Mouse (Mus musculus) liver, embryonic 16.5 days (tissue): ENCODE measurements around the gene Mmp17. TPM values are rescaled to one million over a fixed set of nuclear protein-coding genes. Genes with fewer than 3 reads are reported as not detected.
"Not testable (repeated sequence)": the region's sequence is repeated elsewhere in the genome, so short reads cannot be mapped to it uniquely, and the experiment has no call there.

Experiments
- ATAC-seq: fragments of 200-750 bp; cut with Nextera tagmentation; 2 replicates; pipeline ENCODE4 v1.8.0; 2017; ENCODE audit warnings: low read depth, mild to moderate bottlenecking, moderate number of reproducible peaks, moderate library complexity
- H3K27ac ChIP-seq: fragments of 300-500 bp; sonication (generic); 2 replicates; pipeline ENCODE4 v1.5.1; 2014; ENCODE audit warnings: mild to moderate bottlenecking, low read length
- H3K27me3 ChIP-seq: fragments of 300-500 bp; sonication (generic); 2 replicates; pipeline ENCODE4 v1.6.1; 2014; ENCODE audit warnings: low read depth, low read length, mixed read lengths; ENCODE audit not compliant: control insufficient read depth, insufficient read depth
- H3K36me3 ChIP-seq: fragments of 300-500 bp; sonication (generic); 2 replicates; pipeline ENCODE4 v1.6.1; 2014; ENCODE audit warnings: mild to moderate bottlenecking; ENCODE audit not compliant: control insufficient read depth, insufficient read depth
- H3K4me1 ChIP-seq: fragments of 300-500 bp; sonication (generic); 2 replicates; pipeline ENCODE4 v1.6.1; 2014; ENCODE audit warnings: low read depth, low read length, mixed read lengths; ENCODE audit not compliant: control insufficient read depth
- H3K4me2 ChIP-seq: fragments of 300-500 bp; sonication (generic); 2 replicates; pipeline ENCODE4 v1.6.1; 2014; ENCODE audit warnings: low read depth, low read length, mixed read lengths
- H3K4me3 ChIP-seq: fragments of 300-500 bp; sonication (generic); 2 replicates; pipeline ENCODE4 v1.5.1; 2014; ENCODE audit warnings: low read depth, mild to moderate bottlenecking, low read length
- H3K9ac ChIP-seq: fragments of 300-500 bp; sonication (generic); 2 replicates; pipeline ENCODE4 v1.6.1; 2014; ENCODE audit warnings: low read depth, low read length
- H3K9me3 ChIP-seq: fragments of 300-500 bp; sonication (generic); replicated peaks from 2 replicates; pipeline ENCODE4 v1.6.1; 2016; ENCODE audit warnings: low read length; ENCODE audit not compliant: control insufficient read depth
- WGBS: fragments of 180-500 bp; shearing (Covaris S2); extraction: QIAGEN DNeasy Blood & Tissue Kit; methylation state at CpG from one replicate; pipeline ENCODE4 v1.1.7; 2014; ENCODE audit not compliant: insufficient replicate concordance; 5-methylcytosine and 5-hydroxymethylcytosine counted together
- polyA plus RNA-seq: library from polyadenylated mRNA; unstranded; fragments of >200 nt; fragmentation: Nextera tagmentation; extraction: Ambion mirVana; gene quantifications from 2 replicates; pipeline ENCODE4 v1.2.1, GENCODE M21; 2015

The Mmp17 gene
- polyA plus RNA-seq, 1 experiment from 2014 or later, result 0.24 TPM

DNA sequence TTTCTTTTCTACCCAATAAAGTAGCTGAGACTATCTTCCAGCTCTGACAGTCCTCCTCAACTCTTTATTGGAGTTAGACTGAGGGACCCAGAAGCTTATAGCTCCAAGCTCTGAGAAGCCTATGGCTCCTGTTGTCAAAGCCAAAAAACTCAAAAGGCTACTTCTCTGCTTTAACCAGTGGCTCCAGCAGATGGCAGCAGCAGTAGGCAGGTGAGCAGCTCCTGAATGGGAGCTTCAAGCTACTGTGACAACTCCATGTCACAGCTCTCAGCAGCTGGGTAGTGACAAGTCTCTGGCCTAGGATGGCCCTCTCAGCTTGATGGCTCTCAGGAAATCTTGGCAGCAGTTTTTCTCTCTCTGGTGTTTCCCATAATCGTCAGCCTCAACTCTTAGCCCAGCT lies 27.1 kb downstream of the Mmp17 start:
- no peak overlapping the region for H3K4me2 ChIP-seq
- H3K9me3 ChIP-seq, result no peaks in the 10 kb centered on the region
- H3K4me3 ChIP-seq, result no peak overlapping the region
- H3K9ac ChIP-seq, result no peak overlapping the region
- H3K27ac ChIP-seq, result no peak overlapping the region
- H3K4me1 ChIP-seq, result no peaks in the 10 kb centered on the region
- no peak; the same call in 1 of the 2 replicates for ATAC-seq
- WGBS, result 5% methylated on average over 1 of the region's 1 CpGs
- H3K36me3 ChIP-seq, result no peaks in the 10 kb centered on the region
- no peaks in the 10 kb centered on the region for H3K27me3 ChIP-seq

DNA sequence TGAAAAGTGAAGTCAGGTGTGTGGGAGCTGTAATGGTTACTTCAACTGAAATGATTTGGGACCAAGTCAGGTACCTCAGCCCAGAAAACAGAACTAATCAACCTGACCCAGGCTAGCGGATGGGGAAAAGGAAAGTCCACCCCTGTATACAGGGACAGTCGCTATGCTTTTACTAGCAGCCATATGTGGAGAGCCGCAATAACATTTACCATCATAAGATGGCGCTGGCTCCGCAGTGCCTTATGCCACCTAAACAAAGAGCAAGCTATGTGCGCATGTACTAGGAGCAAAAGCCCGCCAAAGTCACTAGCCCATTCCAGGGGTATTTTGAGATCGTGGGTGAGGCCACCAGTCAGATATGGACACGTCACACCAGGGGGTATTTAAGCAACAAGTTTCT lies 36.6 kb downstream of the Mmp17 start:
- H3K9ac ChIP-seq, H3K27ac ChIP-seq, H3K27me3 ChIP-seq, ATAC-seq, H3K4me3 ChIP-seq, H3K9me3 ChIP-seq, H3K4me1 ChIP-seq, H3K36me3 ChIP-seq: not testable (repeated sequence)
- 42% methylated on average over 9 of the region's 9 CpGs for WGBS
- H3K4me2 ChIP-seq, result 0 out of 2 replicates have a peak overlapping the region, but pooled peaks have one; percentile 17

DNA sequence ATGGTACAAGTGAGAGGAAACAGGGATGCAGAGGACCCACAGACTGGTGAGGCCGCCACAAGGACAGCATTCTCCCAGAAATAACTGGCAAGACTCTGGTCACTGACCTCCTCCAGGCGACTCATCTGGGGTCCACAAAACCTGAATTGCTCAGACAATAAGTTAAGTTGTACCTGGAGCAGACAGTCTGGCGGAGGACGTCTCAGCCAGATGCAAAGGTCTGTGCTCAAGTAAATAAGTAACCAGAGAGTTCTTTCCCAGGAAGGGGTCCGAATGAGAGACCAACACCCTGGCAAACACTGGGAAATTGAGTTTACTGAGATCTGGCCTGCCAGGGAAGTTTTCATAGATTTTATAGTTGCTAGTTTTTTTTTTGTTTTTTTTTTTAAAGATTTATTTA lies 37.4 kb downstream of the Mmp17 start:
- H3K4me1 ChIP-seq, result no peaks in the 10 kb centered on the region; the same call in 1 of the 2 replicates
- ATAC-seq, result no peak
- 51% methylated on average over 5 of the region's 5 CpGs for WGBS
- H3K27ac ChIP-seq, result no peak overlapping the region
- H3K4me3 ChIP-seq, result no peak overlapping the region
- no peaks in the 10 kb centered on the region for H3K27me3 ChIP-seq
- no peak overlapping the region; the same call in 1 of the 2 replicates for H3K9ac ChIP-seq
- H3K4me2 ChIP-seq, result peak overlapping the region; percentile 17; the same call in 1 of the 2 replicates
- no peaks in the 10 kb centered on the region for H3K9me3 ChIP-seq
- H3K36me3 ChIP-seq, result no peaks in the 10 kb centered on the region

DNA sequence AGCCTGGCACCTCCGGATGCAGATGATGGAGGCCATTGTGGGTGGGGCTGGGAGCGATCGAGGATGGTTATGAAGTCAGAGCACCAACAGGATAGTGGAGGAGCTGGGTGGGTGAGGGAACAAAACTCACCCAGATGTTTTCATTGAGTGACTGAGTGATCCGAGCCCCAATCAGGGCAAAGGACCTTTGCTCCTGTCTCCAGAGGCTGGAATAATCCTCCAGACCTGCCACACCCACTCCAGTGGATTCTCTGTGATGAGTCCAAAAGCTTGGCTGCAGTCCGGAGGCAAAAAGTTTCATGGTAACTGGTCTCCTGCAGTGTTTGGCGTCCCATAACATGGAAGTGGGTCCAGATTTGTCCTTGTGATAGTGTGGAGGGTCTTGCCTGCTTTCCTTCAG lies 42.1 kb downstream of the Mmp17 start:
- Histone ChIP-seq H3K4me1 (no peaks in the 10 kb centered on the region), H3K36me3 (no peaks in the 10 kb centered on the region), H3K9ac (no peak overlapping the region), H3K9me3 (no peaks in the 10 kb centered on the region), H3K27ac (no peak overlapping the region), H3K4me3 (no peak overlapping the region), H3K27me3 (no peaks in the 10 kb centered on the region), H3K4me2 (no peak overlapping the region)
- 62% methylated on average over 6 of the region's 6 CpGs for WGBS
- no peak for ATAC-seq

DNA sequence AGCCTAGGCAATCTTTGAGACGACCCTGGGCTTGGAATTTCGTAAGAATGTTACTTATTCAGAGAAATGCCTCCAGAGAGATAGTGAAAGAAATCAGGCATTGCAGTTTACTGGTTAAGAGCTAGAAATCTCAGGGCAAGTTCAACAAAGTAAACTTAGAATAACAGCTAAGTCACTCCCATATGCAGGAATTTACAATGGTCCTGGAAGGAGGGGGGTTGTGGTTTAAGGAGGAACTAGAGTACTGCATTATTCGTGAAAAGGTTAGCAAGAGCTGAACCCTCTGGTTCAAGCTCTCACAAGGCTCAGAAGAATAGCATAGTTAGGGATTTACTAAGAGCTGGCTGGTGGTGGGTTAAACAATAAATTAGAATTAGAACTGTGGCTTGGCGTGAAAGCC lies 42.6 kb downstream of the Mmp17 start:
- H3K27me3 ChIP-seq, H3K4me3 ChIP-seq, H3K4me1 ChIP-seq, H3K27ac ChIP-seq, H3K9me3 ChIP-seq, ATAC-seq, H3K36me3 ChIP-seq, H3K9ac ChIP-seq, H3K4me2 ChIP-seq: not testable (repeated sequence)
- WGBS, result 57% methylated on average over 4 of the region's 4 CpGs

DNA sequence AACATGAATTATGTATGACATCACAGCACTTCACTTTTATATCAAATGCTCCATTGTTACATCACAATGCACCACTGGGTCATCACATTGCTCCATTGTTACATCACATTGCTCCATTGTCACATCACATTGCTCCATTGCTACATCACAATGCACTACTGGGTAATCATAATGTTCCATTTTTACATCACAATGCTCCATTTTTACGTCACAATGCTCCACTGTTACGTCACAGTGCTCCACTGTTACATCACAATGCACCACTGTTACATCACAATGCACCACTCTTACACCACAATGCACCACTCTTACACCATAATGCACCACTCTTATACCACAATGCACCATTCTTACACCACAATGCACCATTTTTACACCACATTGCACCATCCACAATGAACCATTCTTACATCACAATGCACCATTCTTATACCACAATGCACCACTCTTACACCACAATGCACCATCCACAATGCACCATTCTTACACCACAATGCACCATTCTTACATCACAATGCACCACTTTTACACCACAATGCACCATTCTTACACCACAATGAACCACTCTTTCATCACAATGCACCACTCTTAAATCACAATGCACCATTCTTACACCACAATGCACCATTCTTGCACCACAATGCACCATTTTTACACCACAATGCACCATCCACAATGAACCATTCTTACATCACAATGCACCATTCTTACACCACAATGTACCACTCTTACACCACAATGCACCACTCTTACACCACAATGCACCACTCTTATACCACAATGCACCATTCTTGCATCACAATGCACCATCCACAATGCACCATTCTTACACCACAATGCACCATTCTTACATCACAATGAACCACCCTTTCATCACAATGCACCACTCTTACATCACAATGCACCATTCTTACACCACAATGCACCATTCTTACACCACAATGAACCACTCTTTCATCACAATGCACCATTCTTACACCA lies 48.6 kb downstream of the Mmp17 start:
- not testable (repeated sequence) for H3K9ac ChIP-seq, ATAC-seq, H3K9me3 ChIP-seq, H3K27me3 ChIP-seq, H3K27ac ChIP-seq, H3K4me2 ChIP-seq, H3K36me3 ChIP-seq, H3K4me1 ChIP-seq, H3K4me3 ChIP-seq
- 51% methylated on average over 2 of the region's 2 CpGs for WGBS

DNA sequence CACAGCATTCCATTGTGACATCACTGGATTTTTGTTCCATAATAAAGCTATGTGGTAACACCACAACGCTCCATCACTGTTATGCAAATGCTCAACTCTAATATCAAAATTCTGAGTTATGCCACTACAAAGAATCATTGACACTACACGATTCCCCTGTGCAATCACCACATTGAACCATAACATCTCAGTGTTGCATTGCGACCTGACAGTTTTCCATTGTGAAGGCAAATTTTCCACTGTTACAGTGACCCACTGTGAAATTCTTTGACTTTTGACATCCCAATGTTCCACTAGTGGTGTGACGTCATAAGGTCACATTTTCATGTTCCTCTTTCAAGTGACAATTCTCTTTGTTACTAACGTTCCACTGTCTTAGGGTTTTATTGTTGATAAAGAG lies 66.9 kb downstream of the Mmp17 start:
- Histone ChIP-seq H3K9ac (no peak overlapping the region), H3K4me1 (no peaks in the 10 kb centered on the region), H3K9me3 (no peaks in the 10 kb centered on the region), H3K27ac (no peak overlapping the region), H3K36me3 (no peaks in the 10 kb centered on the region), H3K27me3 (no peaks in the 10 kb centered on the region), H3K4me2 (no peak overlapping the region), H3K4me3 (no peak overlapping the region)
- no peak for ATAC-seq
- WGBS, result 68% methylated on average over 5 of the region's 5 CpGs

DNA sequence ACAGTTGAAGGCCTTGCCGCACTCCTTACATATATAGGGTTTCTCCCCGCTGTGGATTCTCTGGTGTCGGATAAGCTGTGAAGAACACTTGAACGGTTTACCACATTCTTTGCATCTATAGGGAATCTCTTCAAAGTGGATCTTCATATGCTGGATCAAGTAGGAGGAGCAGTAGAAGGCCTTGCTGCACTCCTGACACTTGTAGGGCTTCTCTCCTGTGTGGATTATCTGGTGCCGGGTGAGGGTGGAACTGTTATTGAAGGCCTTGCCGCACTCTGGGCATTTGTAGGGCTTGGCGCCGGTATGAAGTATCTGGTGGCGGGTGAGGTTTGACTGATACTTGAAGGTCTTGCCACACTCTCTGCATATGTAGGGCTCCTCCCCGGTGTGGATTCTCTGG lies 73.0 kb downstream of the Mmp17 start:
- 87% methylated on average over 10 of the region's 10 CpGs for WGBS

DNA sequence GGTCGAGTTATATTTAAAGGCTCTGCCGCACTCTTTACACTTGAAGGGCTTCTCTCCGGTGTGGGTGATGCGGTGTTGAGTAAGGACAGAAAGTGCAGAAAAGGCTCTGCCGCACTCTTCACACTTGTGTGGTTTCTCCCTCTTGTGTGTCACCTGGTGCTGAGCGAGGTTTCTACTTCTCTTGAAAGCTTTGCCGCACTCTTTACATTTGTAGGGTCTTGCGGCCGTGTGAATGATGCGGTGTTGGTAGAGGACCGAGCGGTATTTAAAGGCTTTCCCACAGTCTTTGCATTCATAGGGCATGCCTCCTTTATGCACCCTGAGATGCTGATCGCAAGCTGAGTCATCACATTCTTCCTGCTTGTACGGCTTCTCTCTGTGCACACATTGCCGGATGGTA lies 74.0 kb downstream of the Mmp17 start:
- H3K9me3 ChIP-seq, result no peaks in the 10 kb centered on the region
- no peak for ATAC-seq

More for the DNA sequence above, 73.0 kb downstream of the Mmp17 start:
- no peaks in the 10 kb centered on the region for H3K4me1 ChIP-seq
- no peaks in the 10 kb centered on the region for H3K27me3 ChIP-seq
- H3K27ac ChIP-seq, result no peak overlapping the region
- H3K9me3 ChIP-seq, result no peaks in the 10 kb centered on the region
- no peak overlapping the region for H3K4me2 ChIP-seq
- no peak for ATAC-seq
- H3K4me3 ChIP-seq, result no peak overlapping the region
- H3K36me3 ChIP-seq, result peaks cover 5% of the 10 kb centered on the region; the same call in 1 of the 2 replicates
- H3K9ac ChIP-seq, result no peak overlapping the region

More for the DNA sequence above, 74.0 kb downstream of the Mmp17 start:
- no peak overlapping the region for H3K9ac ChIP-seq
- no peaks in the 10 kb centered on the region for H3K27me3 ChIP-seq
- H3K27ac ChIP-seq, result no peak overlapping the region
- no peak overlapping the region for H3K4me2 ChIP-seq
- H3K4me3 ChIP-seq, result no peak overlapping the region
- H3K4me1 ChIP-seq, result no peaks in the 10 kb centered on the region
- peaks cover 5% of the 10 kb centered on the region; the same call in 1 of the 2 replicates for H3K36me3 ChIP-seq
- WGBS, result 74% methylated on average over 15 of the region's 15 CpGs
